Mouse (Mus musculus): ENCODE results near the gene Nkapl.
A peak's percentile ranks its signal among the peaks of the same experiment; 100 is the strongest.
"Not testable (repeated sequence)": the region's sequence is repeated elsewhere in the genome, so short reads cannot be mapped to it uniquely, and the experiment has no call there.

Nkapl gene

GRCm38 (mm10) chr13:21468061-21469019, at the start of gene Nkapl:
Gene Nkapl (minus strand): TSS chr13:21468509.
- peak; percentile 80 for DNase-seq (ENCODE audit: low read depth)

GRCm38 (mm10) chr13:21506221-21506649, 37.9 kb upstream of the Nkapl start:
- peak; percentile 77 for DNase-seq (ENCODE audit: low read depth)

- no peak for DNase-seq (ENCODE audit: low read depth)
Observed at GRCm38 (mm10) chr13:21502296-21502695, 34.0 kb upstream of the Nkapl start.

DNA sequence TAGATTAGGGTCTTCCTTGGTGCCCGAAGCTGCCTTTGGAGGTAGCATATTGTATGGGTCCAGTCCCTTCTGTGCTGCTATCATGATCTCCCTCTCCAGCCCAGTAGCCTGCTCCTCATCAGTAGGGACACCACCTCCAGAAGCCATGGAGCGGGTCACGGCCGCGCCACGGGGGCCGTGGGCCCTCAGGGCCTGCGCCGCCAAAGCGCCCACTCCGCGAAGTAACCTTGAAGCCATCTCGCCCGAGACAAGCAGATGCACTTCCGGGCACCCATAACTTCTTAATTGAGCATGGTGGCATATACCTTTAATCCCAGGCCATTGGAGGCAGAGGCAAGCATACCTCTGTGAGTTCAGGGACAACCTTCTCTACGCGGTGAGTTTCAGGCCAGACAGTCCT, 32.9 kb upstream of the Nkapl start, which contains the start of gene Gm11273:
TSS of gene Gm11273 (minus strand) at position 237 of the 400 bp plus-strand sequence.
- not testable (repeated sequence) for DNase-seq (ENCODE audit: low read depth)

- no peak for DNase-seq (ENCODE audit: low read depth)
Observed at GRCm38 (mm10) chr13:21495080-21495479, 26.8 kb upstream of the Nkapl start, which contains the start of gene AK157302. Gene AK157302 (plus strand): TSS chr13:21495223.

DNA sequence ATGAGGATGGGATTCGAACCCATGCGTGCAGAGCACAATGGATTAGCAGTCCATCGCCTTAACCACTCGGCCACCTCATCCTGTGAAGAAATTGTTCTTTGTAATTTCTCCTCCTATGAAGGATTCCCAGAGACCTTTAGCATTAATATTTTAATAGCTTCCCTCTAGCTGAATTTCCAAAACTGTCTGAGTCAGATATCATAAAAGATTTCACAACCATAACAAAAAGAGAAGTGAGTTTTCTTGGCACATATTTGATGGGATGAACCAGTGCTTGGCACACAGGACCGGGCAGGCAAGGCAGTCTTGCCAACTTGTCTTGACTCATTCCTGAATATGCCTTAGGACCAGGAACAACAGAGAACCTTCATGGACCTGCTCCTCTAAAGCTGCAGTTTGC, 24.5 kb upstream of the Nkapl start:
- no peak for DNase-seq (ENCODE audit: low read depth)

DNA sequence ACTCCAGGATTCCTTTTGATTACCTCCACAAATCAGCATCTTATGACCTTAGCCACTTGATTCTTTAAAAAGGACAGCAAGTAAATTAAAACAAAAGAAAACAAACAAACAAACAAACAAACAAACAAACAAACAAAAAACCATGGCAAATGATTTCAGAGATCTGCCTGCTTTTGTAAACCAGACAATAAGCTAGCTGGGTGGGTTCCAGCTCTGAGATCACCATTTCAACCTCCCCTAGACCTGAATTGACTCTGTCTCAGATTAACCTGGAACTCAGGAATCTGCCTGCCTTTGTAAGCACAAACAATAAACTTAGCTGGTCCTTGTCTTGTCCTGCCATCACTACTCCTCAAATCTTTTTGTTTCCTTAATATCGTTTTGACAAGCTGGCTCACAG, 18.6 kb upstream of the Nkapl start:
- DNase-seq (ENCODE audit: low read depth) = no peak

GRCm38 (mm10) chr13:21478759-21479670, 10.7 kb upstream of the Nkapl start, which contains the start of the genes Zkscan4 and Gm10065:
Gene Zkscan4 (plus strand): TSS chr13:21478907.
Gene Gm10065 (minus strand): TSS chr13:21479441.
- not testable (repeated sequence) for DNase-seq (ENCODE audit: low read depth)

GRCm38 (mm10) chr13:21472427-21472826, 4.1 kb upstream of the Nkapl start:
- no peak for DNase-seq (ENCODE audit: low read depth)

DNA sequence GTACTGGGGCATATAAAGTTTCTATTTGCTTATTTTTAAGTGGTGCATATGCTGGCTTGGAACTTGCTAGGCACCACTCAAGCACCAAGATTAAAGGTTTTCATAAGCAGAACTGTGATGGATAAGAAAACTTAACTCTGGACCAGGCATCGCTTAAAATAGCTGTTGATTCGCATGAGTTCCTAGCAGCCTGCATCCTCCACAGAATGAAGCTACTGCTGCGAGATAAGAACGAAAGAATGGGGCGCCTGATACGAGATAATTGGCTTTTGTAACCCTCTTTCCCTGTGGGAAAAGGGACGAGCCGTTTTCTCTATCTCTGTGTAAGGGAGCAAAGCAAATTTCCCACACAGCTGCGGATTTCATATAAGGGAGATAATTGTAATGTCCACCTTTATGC, 788 bp upstream of the Nkapl start:
- DNase-seq (ENCODE audit: low read depth) = no peak

GRCm38 (mm10) chr13:21467336-21467735, 973 bp downstream of the Nkapl start:
- DNase-seq (ENCODE audit: low read depth) = no peak

DNA sequence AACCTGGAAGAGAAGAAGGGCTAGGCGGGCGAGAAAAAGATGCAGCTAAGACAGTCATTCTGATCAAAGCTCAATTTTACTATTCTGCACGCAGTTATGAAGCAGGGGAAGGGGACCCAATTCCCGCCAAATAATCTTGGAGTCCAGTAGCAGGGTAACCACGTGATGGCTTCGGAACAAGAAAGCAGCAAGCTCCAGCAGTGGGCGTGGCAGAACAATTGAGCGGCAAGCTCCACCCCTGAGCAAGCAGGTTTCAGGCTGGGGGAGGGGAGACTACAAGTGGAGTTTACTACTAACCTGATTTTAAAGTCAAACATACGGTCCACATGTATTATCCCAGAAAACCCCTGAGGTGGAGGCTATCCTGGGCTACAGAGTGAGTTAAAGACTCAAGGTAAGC, 5.8 kb downstream of the Nkapl start:
- not testable (repeated sequence) for DNase-seq (ENCODE audit: low read depth)

DNA sequence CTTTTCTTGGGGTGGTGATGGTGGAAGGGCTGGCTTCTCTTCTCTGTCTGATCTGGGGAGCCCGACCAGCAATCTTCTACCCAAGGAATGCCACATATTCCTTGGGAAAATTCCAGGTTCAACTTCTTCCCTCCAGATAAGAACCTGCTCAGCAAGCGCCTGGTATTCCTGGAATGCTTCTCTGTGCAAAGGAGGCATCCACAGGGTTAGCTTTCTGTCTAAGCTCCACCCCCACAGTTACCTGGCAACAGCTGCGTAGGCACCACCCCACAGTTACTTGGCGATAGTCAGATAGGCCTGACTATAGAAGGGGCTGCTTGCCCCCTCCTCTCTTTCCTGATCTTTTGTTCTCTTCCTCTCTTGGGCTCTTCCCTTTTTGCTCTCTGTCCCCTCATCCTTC, 12.0 kb downstream of the Nkapl start:
- DNase-seq (ENCODE audit: low read depth) = no peak

GRCm38 (mm10) chr13:21454133-21454532, 14.2 kb downstream of the Nkapl start:
- no peak for DNase-seq (ENCODE audit: low read depth)

DNA sequence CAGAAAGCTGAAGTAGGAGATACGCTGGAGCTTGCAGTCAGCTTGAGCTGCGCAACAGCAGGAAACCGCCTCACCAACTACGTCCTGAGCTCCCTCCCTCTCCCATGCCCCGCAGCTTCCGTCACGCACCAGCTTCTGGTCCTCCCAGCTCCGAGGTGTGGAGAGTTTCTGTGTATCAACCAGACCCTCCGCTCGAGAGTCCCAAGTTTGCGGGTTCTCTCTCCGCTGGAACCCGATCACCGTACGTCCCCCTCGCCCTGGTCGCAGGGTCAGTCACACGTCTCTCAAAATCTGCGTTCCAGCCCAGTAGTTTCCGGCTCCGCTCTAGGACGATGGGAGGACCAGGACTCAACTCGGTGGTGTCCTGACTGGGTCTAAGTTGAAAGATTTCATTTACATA, 14.9 kb downstream of the Nkapl start, which contains the start of gene Zscan26:
TSS of gene Zscan26 (minus strand) at position 282 of the 400 bp plus-strand sequence.
- peak; percentile 69 for DNase-seq (ENCODE audit: low read depth)

GRCm38 (mm10) chr13:21453042-21453441, 15.3 kb downstream of the Nkapl start:
- no peak for DNase-seq (ENCODE audit: low read depth)

GRCm38 (mm10) chr13:21447856-21448614, 20.3 kb downstream of the Nkapl start:
- DNase-seq (ENCODE audit: low read depth) = no peak

GRCm38 (mm10) chr13:21446796-21447195, 21.5 kb downstream of the Nkapl start:
- no peak for DNase-seq (ENCODE audit: low read depth)

DNA sequence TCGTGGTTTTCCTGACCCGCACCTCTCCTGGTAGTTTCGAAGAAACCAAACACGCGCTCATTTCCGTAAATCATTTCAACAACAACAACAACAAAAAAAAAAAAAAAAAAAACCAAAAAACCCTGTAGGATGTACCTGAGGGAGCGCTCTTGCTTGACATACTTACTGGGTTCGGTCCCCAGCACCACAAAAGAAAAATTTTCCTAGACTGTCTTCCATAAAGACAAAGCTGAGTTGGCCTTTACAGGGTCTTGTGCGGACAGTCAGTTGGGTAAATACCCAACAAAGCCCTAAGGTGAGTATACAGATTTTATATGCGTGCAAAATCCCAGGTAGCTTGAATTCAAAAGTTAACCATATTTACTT, 27.1 kb downstream of the Nkapl start:
- no peak for DNase-seq (ENCODE audit: low read depth)

DNA sequence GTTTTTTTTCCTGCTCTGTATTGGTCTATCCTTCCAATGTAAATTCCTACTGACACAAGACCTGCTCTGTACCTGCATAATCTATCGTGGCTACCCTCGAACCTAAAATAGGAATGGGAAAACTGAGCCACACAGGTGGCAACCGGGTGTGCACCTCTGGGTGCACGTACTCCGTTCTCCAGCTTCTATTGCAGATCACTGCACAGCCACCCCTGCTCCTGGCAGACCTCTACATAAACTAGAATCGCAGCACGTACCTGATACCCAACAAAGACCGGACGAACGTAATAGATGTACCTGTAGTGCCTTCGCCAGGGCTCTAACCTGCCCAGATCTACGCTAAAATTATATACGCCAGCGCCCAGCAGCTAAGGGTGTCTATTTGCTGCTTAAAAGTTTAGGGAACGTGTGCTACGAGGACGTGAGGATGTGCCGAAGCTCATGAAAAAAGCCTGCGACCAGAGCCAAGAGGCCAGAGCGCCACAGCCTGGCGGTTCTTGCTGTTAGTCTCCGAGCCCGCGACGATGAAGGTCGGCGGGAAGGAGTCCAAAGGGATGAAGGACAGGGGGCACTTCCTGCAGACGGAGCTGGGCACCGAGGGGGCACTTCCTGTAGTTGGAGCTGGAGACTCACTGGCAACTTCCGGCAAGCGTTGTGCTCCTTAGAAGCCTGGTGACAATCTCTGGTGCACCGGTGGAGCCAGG, 27.7 kb downstream of the Nkapl start, which contains the start of gene Pgbd1:
TSS of gene Pgbd1 (minus strand) at position 556 of the 704 bp plus-strand sequence.
- peak; percentile 49 for DNase-seq (ENCODE audit: low read depth)

- no peak for DNase-seq (ENCODE audit: low read depth)
Observed at GRCm38 (mm10) chr13:21435476-21435875, 32.8 kb downstream of the Nkapl start.

All from c-Kit-positive CD71-negative TER-119-negative erythroid progenitor cells, embryonic 14.5 days (primary cell).